ENCODE assay signal across 13 mouse cellular contexts in the genomic region with DNA sequence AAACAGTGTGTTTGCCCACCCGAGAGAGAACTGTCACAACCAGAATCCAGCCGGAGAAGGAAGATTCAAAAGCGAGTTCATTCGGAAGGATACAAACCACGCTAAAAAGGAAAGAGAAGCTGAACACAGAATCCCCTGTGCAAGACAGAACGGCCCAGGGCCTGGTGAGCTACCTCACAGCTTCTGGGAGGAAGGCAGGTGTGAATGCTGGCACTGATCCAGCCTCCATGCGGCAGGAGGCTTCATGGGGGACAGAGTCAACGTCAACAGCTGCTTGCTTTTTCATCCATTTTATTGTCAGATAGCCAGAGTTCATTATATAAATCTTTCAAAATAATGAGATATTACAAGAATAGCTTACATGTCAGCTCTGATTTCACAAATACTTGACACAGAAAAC.
"Had no signal": no experiment of that assay in that cellular context is flagged by ENCODE, and none has a peak within 500 bp of the region (broad histone marks: within the 10 kb centered on the region; RNA-seq: fewer than 3 reads in every experiment).

No protein-coding gene starts in this region.

- H3K4me1 ChIP-seq: limb, embryonic 10.5 days; liver, embryonic 15.5 days; midbrain, embryonic 13.5 days had no signal

- H3K27me3 ChIP-seq: liver, embryonic 15.5 days; midbrain, embryonic 13.5 days had no signal

- H3K27ac ChIP-seq: layer of hippocampus, adult 2 months; limb, embryonic 10.5 days; liver, embryonic 15.5 days; midbrain, embryonic 13.5 days had no signal

- H3K4me3 ChIP-seq: layer of hippocampus, adult 2 months; limb, embryonic 10.5 days; liver, embryonic 15.5 days; midbrain, embryonic 13.5 days had no signal

- H3K9me3 ChIP-seq: limb, embryonic 10.5 days; liver, embryonic 15.5 days; midbrain, embryonic 13.5 days had no signal

- H3K4me2 ChIP-seq: liver, embryonic 11.5 days; liver, embryonic 15.5 days; midbrain, embryonic 13.5 days had no signal

- ATAC-seq: lung, postnatal 0 days; midbrain, embryonic 13.5 days had no signal

- DNase-seq: kidney, adult 18-20 months; kidney, postnatal 10 days; kidney, postnatal 4 days; lung, adult 2 months; lung, postnatal 36 days; right cerebral cortex, postnatal 4 days; spleen, adult 18-20 months had no signal

- H3K9ac ChIP-seq: liver, embryonic 15.5 days; midbrain, embryonic 13.5 days had no signal
